Mouse (Mus musculus) CH12.LX (cell line): ENCODE measurements around the gene Trappc13. TPM values are rescaled to one million over a fixed set of nuclear protein-coding genes. Genes with fewer than 3 reads are reported as not detected.

ENCODE experiments used
- DNase-seq: peaks from one replicate; pipeline ENCODE4 v3.0.0-alpha.2; 2013; ENCODE audit errors: extremely low read depth
- H3K27ac ChIP-seq: 2 replicates; pipeline ENCODE4 v1.5.1; 2012; ENCODE audit warnings: low read depth, mild to moderate bottlenecking, control low read depth, moderate library complexity; ENCODE audit not compliant: insufficient read depth
- H3K27me3 ChIP-seq: replicated peaks from 2 replicates; pipeline ENCODE3; 2012; ENCODE audit warnings: inconsistent platforms
- H3K36me3 ChIP-seq, 2 experiments: replicated peaks in 1 of 2; 2 replicates each; pipeline versions ENCODE3 to v1.6.1; 2012; ENCODE audit warnings: inconsistent platforms in 1 of 2, low read length in 1 of 2, mild to moderate bottlenecking in 1 of 2, mixed read lengths in 1 of 2, moderate library complexity in 1 of 2; ENCODE audit not compliant: control insufficient read depth in 1 of 2, insufficient read depth in 1 of 2
- H3K4me1 ChIP-seq, 2 experiments: 2 replicates each; pipeline ENCODE4 v1.6.1; 2012; ENCODE audit warnings: inconsistent platforms in 1 of 2, moderate library complexity in 1 of 2; ENCODE audit not compliant: insufficient read depth in 2 of 2, control insufficient read depth in 1 of 2
- H3K4me2 ChIP-seq: 2 replicates; pipeline ENCODE4 v1.6.1; 2012; ENCODE audit warnings: low read depth, mild to moderate bottlenecking, control low read depth; ENCODE audit not compliant: poor library complexity, insufficient read depth, severe bottlenecking
- H3K4me3 ChIP-seq, 3 experiments: fragments of 150-350 bp in 1 of 3; sonication (generic) in 1 of 3; replicated peaks in 1 of 3; 2 replicates each; pipeline versions ENCODE3 to v1.5.1; 2011 to 2012; ENCODE audit warnings: low read depth in 2 of 3, low read length in 2 of 3, mild to moderate bottlenecking in 2 of 3, moderate library complexity in 2 of 3, control low read depth in 1 of 3, improper control_type of control experiment in 1 of 3, inconsistent platforms in 1 of 3, mixed read lengths in 1 of 3; ENCODE audit not compliant: poor library complexity in 1 of 3
- H3K79me2 ChIP-seq: replicated peaks from 2 replicates; pipeline ENCODE4 v1.6.1; 2012; ENCODE audit warnings: mild to moderate bottlenecking, moderate library complexity; ENCODE audit not compliant: control insufficient read depth, poor library complexity, insufficient read depth, severe bottlenecking; ENCODE audit errors: extremely low read depth
- H3K9ac ChIP-seq: 2 replicates; pipeline ENCODE4 v1.6.1; 2012; ENCODE audit warnings: low read depth, mild to moderate bottlenecking, control low read depth, moderate library complexity; ENCODE audit not compliant: insufficient read depth
- H3K9me3 ChIP-seq: replicated peaks from 2 replicates; pipeline ENCODE3; 2012; ENCODE audit warnings: low read length, inconsistent platforms, mixed read lengths
- BHLHE40 ChIP-seq: IDR thresholded peaks from 2 replicates; pipeline ENCODE4 v1.6.1; 2011; ENCODE audit warnings: mild to moderate bottlenecking, low read depth, low read length, improper control_type of control experiment
- CHD1 ChIP-seq: IDR thresholded peaks from 2 replicates; pipeline ENCODE4 v1.6.1; 2012; ENCODE audit warnings: low read depth, low read length, improper control_type of control experiment, inconsistent platforms
- CHD2 ChIP-seq: IDR thresholded peaks from 2 replicates; pipeline ENCODE4 v1.6.1; 2011; ENCODE audit warnings: low read length, improper control_type of control experiment
- ELF1 ChIP-seq: IDR thresholded peaks from 2 replicates; pipeline ENCODE4 v1.6.1; 2014; ENCODE audit warnings: low read depth, mild to moderate bottlenecking, inconsistent platforms, low read length, improper control_type of control experiment
- HCFC1 ChIP-seq: IDR thresholded peaks from 2 replicates; pipeline ENCODE4 v1.6.1; 2012; ENCODE audit warnings: low read depth, mild to moderate bottlenecking, inconsistent platforms, low read length, improper control_type of control experiment
- IRF4 ChIP-seq: IDR thresholded peaks from 2 replicates; pipeline ENCODE4 v1.6.1; 2014; ENCODE audit warnings: low read depth, mild to moderate bottlenecking, inconsistent platforms, low read length, improper control_type of control experiment
- JUN ChIP-seq: IDR thresholded peaks from 2 replicates; pipeline ENCODE4 v1.6.1; 2011; ENCODE audit warnings: low read depth, mild to moderate bottlenecking, low read length, improper control_type of control experiment, moderate library complexity; ENCODE audit not compliant: insufficient read depth
- JUND ChIP-seq: conservative IDR thresholded peaks from 2 replicates; pipeline ENCODE4 v1.6.1; 2011; ENCODE audit warnings: low read depth, low read length, improper control_type of control experiment
- MAX ChIP-seq: IDR thresholded peaks from 2 replicates; pipeline ENCODE4 v1.6.1; 2011; ENCODE audit warnings: low read length, improper control_type of control experiment
- MAZ ChIP-seq: IDR thresholded peaks from 2 replicates; pipeline ENCODE4 v1.6.1; 2012; ENCODE audit warnings: low read depth, mild to moderate bottlenecking, inconsistent platforms, low read length, improper control_type of control experiment, moderate library complexity
- MEF2A ChIP-seq: IDR thresholded peaks from 2 replicates; pipeline ENCODE4 v1.6.1; 2014; ENCODE audit warnings: low read depth, mild to moderate bottlenecking, inconsistent platforms, low read length, improper control_type of control experiment, borderline replicate concordance
- MXI1 ChIP-seq: IDR thresholded peaks from 2 replicates; pipeline ENCODE4 v1.6.1; 2011; ENCODE audit warnings: mild to moderate bottlenecking, low read depth, low read length, improper control_type of control experiment
- NELFE ChIP-seq: IDR thresholded peaks from 2 replicates; pipeline ENCODE4 v1.6.1; 2011; ENCODE audit warnings: low read depth, low read length, improper control_type of control experiment
- SMC3 ChIP-seq: IDR thresholded peaks from 2 replicates; pipeline ENCODE4 v1.6.1; 2011; ENCODE audit warnings: low read depth, low read length, improper control_type of control experiment
- ZC3H11A ChIP-seq: IDR thresholded peaks from 2 replicates; pipeline ENCODE4 v1.6.1; 2012; ENCODE audit warnings: low read depth, mild to moderate bottlenecking, inconsistent platforms, low read length, improper control_type of control experiment
- ZMIZ1 ChIP-seq: IDR thresholded peaks from 2 replicates; pipeline ENCODE4 v1.6.1; 2012; ENCODE audit warnings: low read depth, mild to moderate bottlenecking, inconsistent platforms, low read length, improper control_type of control experiment
- dilution Hi-C: fragments of 300-500 bp; cut with MboI; formaldehyde crosslinking; loops from 2 replicates; pipeline ENCODE4 v1.14.3; 2020; ENCODE audit warnings: low sequenced_read_pairs; ENCODE audit not compliant: extremely low pct_unique_long_range_greater_than_20kb, extremely low pct_ligation_motif_present
- in situ Hi-C: fragments of 300-500 bp; cut with MboI; formaldehyde crosslinking; loops from 3 replicates; pipeline ENCODE4 v1.14.3; 2019; ENCODE audit warnings: low sequenced_read_pairs, low pct_ligation_motif_present, low pct_unique_long_range_greater_than_20kb, mixed read lengths
- polyA plus RNA-seq: library from polyadenylated mRNA; unstranded; fragments of >175 nt; gene quantifications from 2 replicates; pipeline ENCODE4 v1.2.1, GENCODE M21; 2012; ENCODE audit warnings: low read depth; ENCODE audit not compliant: insufficient read length
- total RNA-seq, 2 experiments: library from RNA; depleted of rRNA; stranded (reverse); fragments of 300-350 nt in 1 of 2; fragments of >200 nt in 1 of 2; gene quantifications; 2 replicates each; pipeline ENCODE4 v1.2.3; 2012 to 2014

The Trappc13 gene
- total and polyA plus RNA-seq, 3 experiments: 30.2 to 61.9 (median 34.6) TPM

- TF ChIP-seq CHD2: peak; percentile 56
- peak; percentile 29 for TF ChIP-seq IRF4
- TF ChIP-seq BHLHE40: no peak
- peak; percentile 28; the same call in 1 of the 2 replicates for TF ChIP-seq JUN
- peak; percentile 60; the same call in 1 of the 2 replicates for TF ChIP-seq MAZ
- peak; percentile 48; the same call in 1 of the 2 replicates for TF ChIP-seq ZMIZ1
- TF ChIP-seq ELF1: peak; percentile 11; the same call in 1 of the 2 replicates
- TF ChIP-seq MEF2A: no peak; the same call in 1 of the 2 replicates
- TF ChIP-seq JUND: no peak
- peak; percentile 71; the same call in 1 of the 2 replicates for TF ChIP-seq MAX
These were observed 417 bp upstream of the Trappc13 start, which contains the start of gene Trim23 (continued) for GRCm38 (mm10) chr13:104178650-104179121.

GRCm38 (mm10) chr13:104176874-104177273 is 1.4 kb downstream of the Trappc13 start:
- in situ Hi-C loops (no loop called here), dilution Hi-C loops (no loop called here)
- H3K9ac ChIP-seq: peak overlapping the region; percentile 87
- peak overlapping the region; percentile 94; the same call in 1 of the 2 replicates for H3K4me2 ChIP-seq
- peaks cover 10 to 25% of the 10 kb centered on the region in 2 experiments for H3K36me3 ChIP-seq
- no peak for DNase-seq
- H3K4me1 ChIP-seq: peaks cover 0 to 31% of the 10 kb centered on the region in 2 experiments; a peak in 2 of 4 replicates
- H3K27me3 ChIP-seq: no peaks in the 10 kb centered on the region
- no peaks in the 10 kb centered on the region for H3K9me3 ChIP-seq
- H3K27ac ChIP-seq: no peak overlapping the region
- TF ChIP-seq MXI1: no peak
- TF ChIP-seq ZC3H11A: no peak
- TF ChIP-seq HCFC1: no peak
- TF ChIP-seq JUN: no peak
- no peak for TF ChIP-seq MAX
- H3K79me2 ChIP-seq: peaks cover 39% of the 10 kb centered on the region
- H3K4me3 ChIP-seq: peak overlapping the region; percentile 59 to 88 (median 79)

- H3K9ac ChIP-seq: no peak overlapping the region
- peaks cover 0 to 22% of the 10 kb centered on the region in 2 experiments; a peak in 2 of 4 replicates for H3K4me1 ChIP-seq
- dilution Hi-C loops: no loop called here
- in situ Hi-C loops: no loop called here
- TF ChIP-seq SMC3 (no peak), CHD1 (no peak), CHD2 (no peak), MAZ (no peak), NELFE (no peak)
- H3K27ac ChIP-seq: no peak overlapping the region
- no peaks in the 10 kb centered on the region for H3K9me3 ChIP-seq
- H3K4me3 ChIP-seq: no peak overlapping the region
- no peaks in the 10 kb centered on the region for H3K27me3 ChIP-seq
- H3K36me3 ChIP-seq: peaks cover 10 to 34% of the 10 kb centered on the region in 2 experiments
- H3K79me2 ChIP-seq: peaks cover 35% of the 10 kb centered on the region
- no peak overlapping the region for H3K4me2 ChIP-seq
- no peak for DNase-seq
These were observed 5.8 kb downstream of the Trappc13 start for GRCm38 (mm10) chr13:104172498-104172897.
